Mouse (Mus musculus): Measurements from ENCODE around the gene Dusp8. TPM values are rescaled to one million over a fixed set of nuclear protein-coding genes. Genes with fewer than 3 reads are reported as not detected.

Dusp8 gene
- polyA plus RNA-seq, 3 experiments from 2014 or later: not detected

DNA sequence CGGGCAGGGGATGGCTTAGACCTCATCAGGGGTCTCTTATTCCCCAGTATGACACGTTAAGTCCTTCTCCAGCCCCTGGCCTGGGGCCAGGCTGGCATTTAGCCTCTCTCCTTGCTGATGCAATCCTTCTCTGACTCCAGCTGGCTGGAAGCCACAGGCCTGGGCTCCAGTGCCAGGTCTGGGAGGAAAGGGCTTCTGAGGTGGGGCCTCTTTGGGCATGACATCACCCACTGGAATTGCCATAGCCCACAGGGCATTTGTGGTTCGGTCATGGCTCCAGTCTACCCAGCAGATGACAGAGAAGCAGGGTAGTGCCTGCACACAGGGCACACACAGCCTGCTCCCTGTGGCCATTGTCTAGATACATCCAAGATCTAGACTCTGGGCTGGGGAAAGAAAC lies 10.8 kb downstream of the Dusp8 start:
- no peak for ATAC-seq

DNA sequence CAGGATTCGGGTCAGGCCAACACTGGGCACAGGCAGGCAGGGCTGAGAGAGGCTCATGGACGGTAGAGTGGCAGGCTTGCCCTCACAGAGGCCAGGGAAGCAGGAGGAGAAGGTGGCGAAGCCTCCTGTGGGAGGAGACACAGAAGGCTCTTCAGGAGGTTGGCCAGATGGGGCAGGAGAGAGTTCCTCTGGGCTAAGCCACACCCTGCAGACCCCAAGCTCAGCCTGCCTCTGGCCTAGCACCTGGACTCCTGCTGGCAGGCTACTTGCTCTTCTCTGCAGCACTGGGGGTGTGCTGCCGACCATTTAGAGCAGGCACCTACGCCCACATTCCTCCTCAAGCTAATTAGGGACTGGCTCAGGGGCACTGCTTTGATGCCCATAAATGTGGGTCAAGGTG lies 11.2 kb downstream of the Dusp8 start:
- ATAC-seq: no peak

DNA sequence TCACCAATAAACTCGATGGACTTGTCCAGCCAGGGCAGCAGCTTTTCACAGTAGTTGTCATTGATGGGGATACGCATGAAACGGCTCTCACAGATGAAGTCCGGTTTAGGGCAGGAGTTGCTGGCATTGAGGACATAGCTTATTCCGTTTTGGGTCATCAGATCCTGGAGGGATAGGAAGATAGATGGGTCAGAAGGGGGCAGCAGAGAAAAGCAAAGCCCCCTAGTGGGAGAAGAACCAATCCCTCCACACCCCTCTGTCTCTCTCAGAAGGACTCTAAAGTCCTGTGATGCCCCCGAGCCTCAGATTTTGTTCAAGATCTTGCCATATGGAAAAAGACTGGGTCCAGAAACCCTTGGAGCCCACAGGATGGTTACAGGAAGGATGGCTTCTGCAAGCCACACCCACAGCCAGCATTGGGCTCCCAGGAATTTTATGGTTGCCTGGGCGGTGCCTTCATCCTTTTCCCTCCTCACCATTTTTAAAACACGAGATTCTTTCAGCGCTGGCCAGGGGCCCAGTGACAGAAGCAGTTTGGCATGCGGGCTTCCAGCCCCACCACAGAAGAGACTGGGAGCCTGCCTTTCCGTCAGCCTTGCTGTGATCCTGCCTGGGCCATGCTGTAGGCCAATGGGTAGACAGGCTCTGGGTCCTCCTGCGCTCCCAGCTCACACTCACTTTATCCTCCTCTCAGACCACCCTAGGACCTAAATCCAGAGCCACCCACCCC lies 11.9 kb downstream of the Dusp8 start:
- no peak for ATAC-seq

DNA sequence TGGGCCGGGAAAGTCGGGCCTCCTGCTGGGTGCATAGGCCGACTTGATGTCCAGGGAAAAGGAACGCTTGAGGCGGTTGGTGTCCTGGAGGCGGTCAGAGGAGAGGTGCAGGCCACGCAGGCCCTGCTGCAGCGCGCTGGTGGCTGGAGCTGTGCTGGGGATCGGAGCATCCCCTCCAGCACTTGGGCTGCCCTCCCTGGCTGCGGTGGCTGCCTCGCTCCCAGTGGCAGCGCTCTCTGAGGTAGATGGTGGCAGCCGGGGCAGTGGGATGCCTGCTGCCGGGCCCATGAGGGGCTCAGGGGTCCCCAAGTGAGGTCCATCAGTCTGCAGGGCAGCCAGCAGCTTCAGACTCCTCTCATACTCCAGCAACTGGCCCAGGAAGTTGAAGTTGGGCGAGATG lies 13.0 kb downstream of the Dusp8 start:
- no peak for ATAC-seq

DNA sequence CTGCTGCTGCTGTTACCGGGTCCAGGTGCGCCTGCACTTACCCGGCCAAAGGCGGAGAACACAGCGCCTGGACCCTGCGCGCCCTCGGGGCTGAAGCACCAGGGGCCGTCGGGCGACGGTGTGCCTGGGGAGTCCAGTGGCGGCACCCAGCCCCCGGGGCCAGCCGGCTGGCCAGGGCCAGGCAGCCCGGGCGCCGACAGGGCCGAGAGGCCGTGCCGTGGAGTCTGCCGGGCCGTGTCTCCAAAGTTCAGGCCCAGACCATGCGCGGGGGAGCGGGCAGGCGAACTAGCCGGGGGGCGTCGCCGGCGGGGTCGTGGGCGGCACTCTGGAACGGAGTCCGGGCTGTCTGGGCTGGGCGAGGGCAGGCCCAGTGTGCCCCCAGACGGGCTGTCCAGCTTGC lies 13.5 kb downstream of the Dusp8 start:
- no peak for ATAC-seq

DNA sequence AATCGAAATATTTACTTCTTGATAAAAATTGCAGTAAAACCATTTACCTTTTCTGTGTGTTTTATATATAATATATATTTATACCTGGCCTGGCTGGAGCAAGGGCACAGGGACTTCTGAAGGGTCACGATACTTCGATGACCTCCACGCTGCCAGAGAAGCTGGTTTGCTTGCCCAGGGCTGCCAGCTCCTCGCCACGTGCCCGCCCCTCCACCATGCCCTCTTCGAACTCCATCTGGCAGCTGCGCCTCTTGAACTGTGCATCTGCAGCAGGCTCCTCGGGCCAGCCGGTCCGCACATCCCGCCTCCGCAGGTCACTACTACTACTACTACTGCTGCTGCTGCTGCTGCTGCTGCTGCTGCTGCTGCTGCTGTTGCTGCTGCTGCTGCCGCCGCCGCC lies 13.9 kb downstream of the Dusp8 start:
- ATAC-seq: no peak

DNA sequence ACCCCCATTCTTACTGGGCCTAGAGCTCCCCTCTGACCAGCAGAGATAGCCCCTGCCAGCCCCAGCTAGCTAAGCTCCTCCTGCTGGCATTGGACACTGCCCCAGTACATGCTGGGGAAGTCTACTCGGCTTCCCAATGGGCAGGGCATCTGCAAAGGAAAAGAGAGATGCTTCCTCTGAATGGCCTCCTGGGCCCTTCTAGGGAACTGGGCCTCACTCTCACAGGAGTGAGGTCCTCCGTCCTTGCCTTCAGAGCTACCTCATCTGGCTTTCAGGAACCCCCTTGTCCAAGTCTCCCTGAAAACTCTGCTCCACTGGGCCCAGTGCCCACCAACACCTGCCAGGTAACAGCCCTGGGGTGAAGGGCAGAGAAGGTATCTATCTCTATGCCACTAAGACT lies 14.8 kb downstream of the Dusp8 start:
- no peak for ATAC-seq

DNA sequence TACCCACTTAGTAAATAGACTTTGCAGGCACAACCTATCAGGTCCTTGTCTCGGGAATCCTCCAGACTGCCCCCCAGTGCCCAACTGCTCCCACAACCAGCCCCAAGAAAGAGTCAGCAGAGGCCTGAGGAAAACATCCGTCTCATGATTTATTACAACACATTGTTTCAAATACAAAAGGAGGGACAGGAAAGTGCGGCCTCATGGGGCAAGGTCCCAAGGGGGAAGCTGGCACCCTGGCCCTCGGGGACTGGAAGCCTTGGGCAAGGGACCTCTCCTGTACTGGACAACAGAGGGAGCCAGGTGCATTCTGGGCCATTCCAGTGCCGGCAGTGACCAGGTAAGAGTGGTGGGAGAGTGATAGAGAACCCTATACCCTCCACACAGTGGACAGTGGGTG lies 16.3 kb downstream of the Dusp8 start:
- ATAC-seq: no peak

DNA sequence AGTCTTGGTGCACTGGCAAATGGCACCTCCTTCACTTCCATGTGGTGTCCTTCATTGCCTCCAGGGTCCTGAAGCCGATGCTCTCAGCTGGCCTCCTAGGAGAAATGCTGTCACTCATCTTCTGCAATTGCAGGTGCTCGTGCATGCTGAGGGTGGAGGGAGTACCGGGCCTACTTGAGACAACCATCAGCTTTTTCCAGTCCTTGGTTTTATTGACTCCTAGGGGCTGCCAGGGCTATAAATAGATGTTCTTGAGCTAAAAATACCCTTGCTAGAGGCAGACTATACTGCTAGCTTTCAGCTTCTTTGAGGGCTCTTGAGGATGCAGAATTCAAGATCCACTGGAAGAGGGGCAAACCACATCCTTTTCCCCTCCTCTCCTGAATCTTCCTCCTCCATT lies 18.5 kb downstream of the Dusp8 start:
- ATAC-seq: no peak

DNA sequence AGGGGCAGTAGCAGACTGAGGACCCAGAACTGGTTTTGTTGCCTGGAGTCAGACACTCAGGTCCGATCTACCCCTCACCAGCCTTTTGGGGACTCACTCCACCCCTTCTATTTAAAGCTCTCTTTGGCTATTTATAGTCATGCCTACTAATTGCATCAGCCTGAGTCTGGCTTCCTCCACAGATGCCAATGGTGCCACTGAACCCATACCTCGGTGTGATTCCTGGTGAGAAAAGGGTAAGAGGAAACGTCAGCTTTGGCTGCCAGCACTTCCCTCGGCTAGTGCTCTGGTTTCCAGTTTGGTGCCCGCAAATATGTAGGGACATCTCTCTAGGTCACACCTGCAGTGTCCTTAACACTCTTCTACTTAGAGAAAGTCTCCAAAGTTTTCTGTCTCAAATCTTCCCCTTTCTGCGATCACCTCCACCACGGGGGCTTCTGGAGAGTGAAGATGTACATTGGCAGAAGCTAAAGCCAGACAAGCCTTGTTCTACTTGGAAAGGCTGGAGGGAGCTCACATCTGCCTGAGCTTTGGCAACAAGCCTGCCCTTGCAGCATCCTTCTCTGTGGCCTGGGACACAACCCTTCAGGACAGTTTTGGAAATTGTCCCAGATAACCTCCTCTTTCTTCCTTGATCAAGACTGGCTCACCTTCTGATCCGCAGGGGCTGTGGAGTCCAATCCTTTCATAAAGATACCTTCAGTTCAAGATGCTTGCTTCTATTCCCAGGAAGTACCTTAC lies 21.3 kb downstream of the Dusp8 start:
- no peak for ATAC-seq

DNA sequence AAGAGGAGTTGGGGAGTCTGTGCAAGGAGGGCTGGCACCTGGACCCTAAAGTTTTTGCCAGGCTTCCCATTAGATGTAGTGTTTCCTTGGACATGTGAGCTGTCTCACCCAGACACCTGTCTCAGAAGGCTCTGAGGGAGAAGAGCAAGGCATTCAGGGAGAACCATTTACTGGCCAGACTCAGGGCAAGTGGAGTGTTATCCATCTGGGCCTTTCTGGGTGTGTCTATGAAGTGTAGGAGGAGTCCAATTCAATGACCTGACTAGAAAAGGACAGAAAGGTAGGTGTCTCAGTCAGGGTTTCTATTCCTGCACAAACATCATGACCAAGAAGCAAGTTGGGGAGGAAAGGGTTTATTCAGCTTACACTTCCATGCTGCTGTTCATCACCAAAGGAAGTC lies 23.9 kb downstream of the Dusp8 start:
- no peak for ATAC-seq

DNA sequence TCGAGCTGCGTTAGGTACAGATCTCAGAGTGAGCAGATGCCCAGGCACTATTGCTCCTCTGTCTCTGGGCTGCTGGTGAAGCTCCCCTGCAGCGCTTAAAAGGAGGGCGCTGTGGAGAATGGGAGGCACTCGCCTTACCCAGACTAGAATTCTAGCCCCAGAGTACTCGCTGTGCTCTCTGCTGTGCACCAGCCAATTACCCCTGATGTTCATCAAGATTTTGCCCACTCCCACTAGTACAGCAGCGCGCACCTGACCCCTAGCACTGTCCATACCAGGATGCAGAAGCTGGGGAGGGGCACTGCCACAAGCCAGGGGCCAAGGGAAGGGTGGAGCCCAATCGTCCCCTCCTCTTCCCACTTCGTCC lies 24.4 kb downstream of the Dusp8 start:
- ATAC-seq: no peak

DNA sequence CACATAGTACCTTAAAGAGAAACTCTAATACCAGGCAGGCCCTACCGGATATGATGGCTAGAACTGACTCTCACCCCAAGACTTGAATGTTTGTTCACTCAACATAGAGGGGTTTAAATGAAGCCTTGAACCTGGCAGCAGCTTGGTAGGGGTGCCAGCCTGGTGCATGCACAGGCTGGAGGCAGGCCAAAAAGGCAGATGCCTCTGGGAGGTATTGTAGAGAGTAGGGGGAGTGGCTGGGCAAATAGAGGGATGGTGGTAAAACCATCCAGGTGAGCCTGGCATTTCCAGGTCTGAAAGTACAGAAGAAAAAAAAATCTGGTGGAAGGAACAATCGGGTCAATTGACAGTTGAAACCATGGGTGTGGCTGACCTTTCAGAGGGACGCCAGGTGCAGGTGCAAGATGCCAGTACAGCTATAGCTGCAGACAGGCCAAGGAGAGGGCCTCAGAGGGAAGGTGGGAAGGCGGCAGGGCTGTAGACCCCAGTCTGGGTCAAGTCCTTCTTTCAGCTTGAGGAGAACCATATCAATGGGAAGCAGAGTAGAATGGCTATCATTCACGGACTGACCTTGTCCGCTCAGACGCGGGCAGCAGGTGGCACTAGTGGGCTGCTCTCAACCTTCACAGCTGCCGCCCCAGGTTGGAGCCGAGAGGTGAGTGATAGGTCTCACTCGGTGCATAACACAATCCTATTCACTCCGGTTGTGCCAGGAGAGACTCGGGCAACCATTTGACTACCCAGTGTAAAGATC lies 25.0 kb downstream of the Dusp8 start:
- ATAC-seq: peak; percentile 83

DNA sequence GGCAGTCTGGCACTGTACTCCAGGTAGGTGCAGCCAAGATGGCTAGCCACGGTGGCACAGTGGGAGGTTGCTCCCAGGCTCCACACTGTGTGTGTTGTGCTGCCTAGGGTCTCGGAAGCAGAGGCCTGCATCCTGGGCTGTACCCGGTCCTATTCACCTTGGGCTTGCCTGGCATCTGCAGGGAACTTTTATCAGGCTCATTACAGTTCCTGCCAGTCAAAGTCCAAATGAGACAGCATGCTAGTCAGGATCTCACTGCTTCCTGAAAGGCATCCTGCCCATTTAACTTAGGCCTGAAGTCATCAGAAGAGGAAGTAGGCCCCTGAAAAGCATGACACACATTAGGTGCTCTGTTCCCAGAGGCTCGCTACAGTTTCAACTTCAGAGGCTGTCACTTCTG lies 27.2 kb downstream of the Dusp8 start:
- no peak for ATAC-seq

DNA sequence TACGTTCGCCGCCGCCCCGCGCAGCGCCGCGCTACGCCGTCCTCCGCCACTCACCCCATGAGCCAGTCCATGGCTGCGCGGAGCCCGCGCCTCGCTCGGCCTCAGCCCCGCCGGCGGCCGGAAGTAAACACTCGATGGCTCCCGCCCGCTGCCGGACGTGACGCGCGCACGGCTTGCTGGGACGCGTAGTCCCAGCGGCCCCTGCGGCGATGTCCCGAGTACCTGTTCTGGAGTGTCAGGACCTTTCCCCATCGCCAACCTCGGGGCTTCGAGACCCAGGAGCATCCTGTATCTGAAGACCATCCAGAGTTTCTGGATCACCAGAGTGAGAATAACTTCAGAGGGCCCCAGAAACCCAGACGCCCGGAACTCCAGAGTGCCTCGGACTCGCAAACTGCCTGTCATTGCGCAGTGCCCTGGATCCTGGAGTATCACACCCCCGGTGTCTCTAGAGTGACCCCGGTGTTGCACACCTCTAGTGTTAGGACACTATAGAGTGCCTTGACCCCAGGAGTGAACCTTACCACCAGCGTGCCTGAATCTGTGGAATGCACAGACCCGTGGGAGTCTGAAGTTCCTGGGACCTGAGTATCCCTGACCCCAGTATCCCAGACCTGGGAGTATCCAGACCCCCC lies 34.6 kb downstream of the Dusp8 start, which contains the start of gene Mob2:
Gene Mob2 (minus strand): TSS at position 135 of the 635 bp plus-strand sequence.
- ATAC-seq: peak; percentile 76

DNA sequence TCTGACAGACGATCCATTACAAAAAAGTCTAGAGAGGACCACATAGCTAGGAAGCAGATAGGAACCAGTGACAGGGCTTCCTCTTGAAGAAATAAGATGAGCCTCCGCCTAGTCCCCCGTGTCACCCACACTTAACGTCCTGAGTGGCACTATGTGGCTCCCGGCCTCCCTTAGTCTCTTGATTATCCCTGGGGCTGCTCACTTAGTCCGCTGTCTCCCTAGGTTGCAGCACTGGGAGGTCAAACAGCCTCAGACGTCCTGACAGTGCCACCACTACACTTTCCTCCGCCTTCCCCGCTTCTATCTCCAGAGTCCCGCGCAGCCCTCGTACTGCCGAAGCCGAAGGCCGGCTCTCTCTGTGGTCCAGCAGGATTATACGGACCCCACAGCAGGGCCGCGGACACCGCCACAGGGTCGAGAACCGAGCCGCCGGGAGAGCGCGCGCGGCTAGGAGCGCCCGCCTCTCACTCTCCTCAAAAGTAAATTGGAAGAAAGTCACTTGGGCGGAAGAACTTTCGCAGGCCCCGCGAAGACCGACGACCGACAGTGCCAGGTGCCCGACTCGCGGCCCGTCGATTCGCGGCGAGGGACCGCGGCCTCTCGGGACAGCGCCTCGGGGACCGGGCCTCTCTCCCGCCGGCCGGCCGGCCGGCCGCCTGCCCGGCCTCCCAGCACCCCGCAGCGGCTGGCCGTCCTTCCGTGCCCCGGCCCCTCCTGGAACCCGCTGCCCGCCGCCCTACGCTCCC lies 35.3 kb downstream of the Dusp8 start:
- ATAC-seq: peak; percentile 16

DNA sequence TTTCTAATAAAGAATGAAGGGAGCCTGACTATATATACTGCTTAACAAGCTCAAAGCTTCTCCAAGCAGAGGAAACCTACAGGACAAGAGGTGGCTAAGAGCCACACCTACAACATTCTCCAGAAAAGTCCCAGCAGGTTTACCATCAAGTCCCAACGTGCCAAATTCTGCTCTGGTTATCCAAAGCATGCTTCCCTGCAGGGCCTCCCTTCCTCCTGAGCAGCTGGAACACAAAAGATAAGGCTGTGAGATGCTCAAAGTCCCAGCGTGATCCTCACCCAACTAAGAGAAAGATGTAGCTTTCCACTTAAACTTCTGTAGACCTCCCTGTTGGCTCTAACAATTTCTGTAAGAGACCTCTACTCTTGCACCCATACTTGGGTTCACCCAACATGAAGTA lies 36.6 kb downstream of the Dusp8 start:
- no peak for ATAC-seq

DNA sequence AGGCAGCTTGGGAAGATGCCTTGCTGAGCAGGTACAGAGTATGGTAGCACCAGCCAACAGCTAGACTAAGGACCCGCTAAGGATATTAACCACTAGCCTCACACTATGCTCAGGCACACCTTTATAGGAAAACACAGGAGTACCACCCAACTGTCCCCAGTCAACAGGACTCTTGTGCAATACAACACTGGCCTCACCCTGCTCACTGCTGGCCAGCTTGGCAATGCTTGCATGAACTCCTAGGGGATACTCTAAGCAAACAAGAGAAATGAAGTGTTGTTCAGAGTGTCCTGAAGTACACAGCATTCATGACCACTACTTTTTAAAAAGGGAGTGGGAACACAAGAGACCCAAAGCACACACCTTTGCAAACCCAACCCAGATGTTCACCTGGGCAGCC lies 38.5 kb downstream of the Dusp8 start:
- no peak for ATAC-seq

DNA sequence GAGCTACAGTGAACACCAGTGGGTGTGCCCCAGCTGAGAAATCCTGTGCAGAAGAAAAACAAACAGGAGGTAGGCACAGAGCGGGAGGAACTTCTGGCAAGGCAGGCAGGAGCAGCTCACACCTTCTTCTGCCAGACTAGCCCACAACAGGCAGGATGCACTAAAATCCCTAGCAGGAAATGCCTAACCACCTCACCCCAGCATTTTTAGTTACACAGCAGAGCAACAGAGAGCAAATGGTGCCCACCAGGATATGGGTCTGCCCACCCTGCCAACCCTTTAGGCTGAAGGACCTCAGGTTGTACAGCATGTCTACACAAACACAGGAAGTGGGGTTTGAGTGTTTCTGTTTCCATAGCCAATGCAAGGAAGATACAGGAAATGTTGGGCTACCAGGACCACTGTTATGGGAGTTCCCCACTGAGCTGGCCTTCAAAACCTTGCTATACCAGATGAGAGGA lies 39.0 kb downstream of the Dusp8 start:
- ATAC-seq: peak; percentile 73

DNA sequence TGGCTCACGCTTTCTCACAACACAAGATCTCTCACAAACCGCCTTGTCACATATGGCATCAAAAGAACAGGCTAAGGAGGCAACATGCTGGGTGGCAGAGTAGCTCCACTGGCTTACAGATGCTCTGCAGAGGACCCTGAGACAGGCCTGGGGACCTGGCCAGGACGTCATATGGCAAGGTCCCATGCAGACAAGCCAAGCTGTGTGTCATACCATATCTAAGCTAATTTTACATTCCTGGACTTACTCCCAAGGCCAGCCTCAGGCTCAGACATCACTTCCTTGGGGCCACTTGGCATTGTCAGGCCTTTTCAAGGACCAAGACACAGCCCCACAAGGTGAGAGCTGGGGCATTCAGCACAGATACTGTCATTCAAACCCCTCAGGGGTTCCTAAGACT lies 40.2 kb downstream of the Dusp8 start:
- ATAC-seq: no peak

DNA sequence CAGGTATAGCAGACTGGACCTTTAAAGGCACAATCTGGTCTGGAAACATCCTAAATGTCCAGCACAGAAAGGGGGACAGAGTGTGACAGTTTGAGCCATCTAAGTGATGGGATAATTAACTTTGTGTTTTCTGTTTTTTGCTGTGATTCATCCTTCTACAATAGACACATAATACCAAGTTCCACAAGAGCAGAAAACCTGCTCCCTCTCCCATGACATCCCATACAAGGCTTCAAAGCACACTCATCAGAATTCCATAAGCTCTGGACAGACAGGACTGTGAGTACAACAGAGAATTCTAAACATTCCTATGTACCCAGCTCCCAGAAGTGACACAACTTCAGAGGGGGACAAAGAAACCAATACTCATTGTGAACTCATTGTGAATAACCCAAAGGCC lies 45.1 kb downstream of the Dusp8 start:
- ATAC-seq: no peak

DNA sequence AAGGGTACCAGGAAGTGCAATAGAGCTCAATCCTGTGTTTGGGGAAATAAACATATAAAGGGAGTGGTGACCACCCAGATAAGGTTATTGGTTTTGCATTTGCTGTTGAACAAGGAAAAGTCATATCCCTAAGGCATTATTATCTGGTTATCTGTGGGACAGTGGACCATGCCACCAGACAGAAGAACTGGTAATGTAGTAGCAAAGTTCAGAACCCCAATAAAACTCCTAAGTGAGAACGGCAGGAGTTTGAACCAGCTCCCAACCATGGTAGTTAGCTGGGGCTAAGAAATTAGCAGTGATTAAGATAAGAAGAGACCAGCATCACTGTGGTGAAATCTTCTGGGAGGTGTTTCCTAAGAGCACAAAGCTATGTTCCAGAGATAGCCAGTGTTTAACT lies 49.7 kb downstream of the Dusp8 start:
- no peak for ATAC-seq

All from inflammation-experienced regulatory T-cells, adult 6 months (primary cell).